Mouse (Mus musculus) splenic B cell, adult 2 months (primary cell): Measurements from ENCODE around the gene Dlgap4.
"Not testable (repeated sequence)": the region's sequence is repeated elsewhere in the genome, so short reads cannot be mapped to it uniquely, and the experiment has no call there.

Experiments
- DNase-seq: peaks from one replicate; pipeline ENCODE4 v3.0.0-alpha.2; 2011; ENCODE audit warnings: low read depth, low spot score
- H3K27me3 ChIP-seq: 2 replicates; pipeline ENCODE4 v1.6.1; 2012; ENCODE audit warnings: mild to moderate bottlenecking, low read length, moderate library complexity, mixed read lengths; ENCODE audit not compliant: control insufficient read depth, poor library complexity, insufficient read depth, severe bottlenecking
- H3K36me3 ChIP-seq: 2 replicates; pipeline ENCODE4 v1.6.1; 2012; ENCODE audit warnings: mild to moderate bottlenecking, low read length, moderate library complexity, mixed read lengths; ENCODE audit not compliant: control insufficient read depth, poor library complexity, insufficient read depth, severe bottlenecking

Gene Dlgap4

DNA sequence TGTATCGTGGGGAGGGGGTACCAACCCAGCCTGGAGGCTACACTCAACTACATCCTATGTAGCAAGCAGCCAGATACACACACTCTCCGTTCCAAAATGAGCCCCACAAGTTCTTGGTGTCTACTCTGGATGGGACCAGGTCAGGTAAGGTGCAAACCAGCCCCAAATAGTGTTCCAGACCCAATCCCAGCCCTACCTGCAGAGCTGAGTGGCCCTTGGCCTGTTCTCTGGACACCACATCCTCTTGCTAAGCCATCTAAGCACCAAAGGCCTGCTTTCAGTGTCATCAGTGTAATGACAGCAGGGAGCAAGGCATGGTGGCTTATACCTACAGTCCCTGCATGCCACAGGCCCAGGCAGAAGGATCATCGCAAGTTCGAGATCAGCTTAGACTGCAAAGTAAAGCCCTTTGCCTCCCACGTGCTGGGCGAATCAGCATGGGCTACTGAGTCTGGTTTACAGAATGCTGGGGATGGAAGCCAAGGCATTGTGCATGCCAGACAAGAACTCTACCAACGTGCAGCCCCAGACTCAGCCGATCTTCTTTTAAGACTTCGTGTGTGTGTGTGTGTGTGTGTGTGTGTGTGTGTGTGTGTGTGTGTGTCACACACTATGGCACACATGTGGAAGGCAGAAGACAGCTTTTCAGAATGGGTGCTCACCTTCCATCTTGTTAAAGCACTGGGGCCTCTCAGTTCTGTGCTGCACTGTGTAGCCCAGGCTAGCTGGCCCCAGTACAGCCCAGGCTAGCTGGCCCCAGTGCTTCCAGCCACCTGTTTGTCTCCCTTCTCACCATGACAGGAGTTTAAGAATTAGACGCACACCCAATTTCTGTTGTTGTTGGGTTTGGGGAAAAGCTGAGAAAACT, 169.2 kb downstream of the Dlgap4 start:
- Histone ChIP-seq H3K36me3 (no peaks in the 10 kb centered on the region), H3K27me3 (no peaks in the 10 kb centered on the region)
- no peak for DNase-seq

DNA sequence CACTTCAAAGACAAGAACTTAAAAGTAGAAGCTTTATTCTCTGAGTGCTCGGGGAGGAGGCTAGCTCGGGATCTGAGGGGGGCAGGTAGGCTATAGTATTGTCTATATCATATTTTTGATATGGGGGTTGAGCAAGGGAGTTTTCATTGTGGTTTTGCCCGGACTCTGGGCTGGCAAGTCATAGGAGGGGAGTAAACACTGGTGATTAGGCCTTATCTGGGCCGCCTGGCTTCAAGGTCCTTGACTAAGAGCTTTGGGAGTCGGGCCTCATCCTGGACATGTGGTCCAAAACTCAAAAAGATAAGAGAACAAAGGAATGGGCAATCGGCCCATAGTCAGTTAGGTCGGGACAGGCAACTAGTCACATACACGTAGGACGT, 169.8 kb downstream of the Dlgap4 start:
- no peaks in the 10 kb centered on the region for H3K36me3 ChIP-seq

DNA sequence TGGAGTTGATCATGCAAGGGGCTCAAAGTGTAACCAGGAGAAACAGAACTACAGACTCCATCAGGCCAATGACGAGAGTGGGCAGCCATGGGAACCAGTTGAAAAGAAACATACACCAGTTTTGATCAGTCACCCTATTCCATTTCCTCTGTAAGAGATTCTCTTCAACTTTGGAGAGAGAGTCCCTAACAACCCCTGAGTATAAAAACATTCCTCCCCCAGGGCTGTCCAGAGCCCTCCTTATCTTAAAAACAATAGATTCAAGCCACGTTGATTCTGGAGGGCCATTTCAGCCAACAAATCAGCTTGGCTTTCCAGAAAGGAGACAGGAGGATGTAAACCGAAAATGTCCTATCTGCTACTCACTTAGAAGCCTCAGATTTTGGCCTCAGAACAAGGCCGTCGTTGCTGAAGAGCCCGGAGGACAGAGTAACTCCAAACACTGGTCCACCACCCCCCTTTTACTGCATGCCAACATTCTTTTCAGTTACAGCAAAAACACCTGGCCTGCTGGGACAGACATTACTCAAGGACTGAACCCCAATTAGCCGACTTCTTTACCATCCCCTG, 170.6 kb downstream of the Dlgap4 start:
- Histone ChIP-seq H3K36me3 (no peaks in the 10 kb centered on the region), H3K27me3 (no peaks in the 10 kb centered on the region)
- DNase-seq: no peak

More for the DNA sequence above, 169.8 kb downstream of the Dlgap4 start:
- DNase-seq: no peak
- H3K27me3 ChIP-seq: no peaks in the 10 kb centered on the region

DNA sequence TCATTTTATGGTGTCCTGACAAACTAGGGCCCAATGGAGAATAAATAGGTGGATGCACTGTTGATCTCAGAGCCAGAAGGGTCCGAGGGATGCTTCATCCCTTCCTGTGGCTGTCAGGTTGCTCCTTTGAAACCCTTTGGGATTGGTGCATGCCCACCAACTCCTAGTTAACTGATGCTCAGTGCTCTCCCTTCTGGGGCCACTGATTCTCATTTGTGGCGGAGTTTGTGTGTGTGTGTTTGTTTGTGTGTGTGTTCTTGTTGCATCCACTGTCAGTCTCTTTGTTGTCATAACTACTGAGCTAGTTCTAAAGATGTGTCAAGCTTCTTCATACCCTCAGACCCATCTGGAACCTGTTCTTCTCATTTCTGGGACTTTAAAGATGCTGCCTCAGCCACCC, 171.4 kb downstream of the Dlgap4 start:
- no peaks in the 10 kb centered on the region for H3K36me3 ChIP-seq
- no peak for DNase-seq
- H3K27me3 ChIP-seq: no peaks in the 10 kb centered on the region

DNA sequence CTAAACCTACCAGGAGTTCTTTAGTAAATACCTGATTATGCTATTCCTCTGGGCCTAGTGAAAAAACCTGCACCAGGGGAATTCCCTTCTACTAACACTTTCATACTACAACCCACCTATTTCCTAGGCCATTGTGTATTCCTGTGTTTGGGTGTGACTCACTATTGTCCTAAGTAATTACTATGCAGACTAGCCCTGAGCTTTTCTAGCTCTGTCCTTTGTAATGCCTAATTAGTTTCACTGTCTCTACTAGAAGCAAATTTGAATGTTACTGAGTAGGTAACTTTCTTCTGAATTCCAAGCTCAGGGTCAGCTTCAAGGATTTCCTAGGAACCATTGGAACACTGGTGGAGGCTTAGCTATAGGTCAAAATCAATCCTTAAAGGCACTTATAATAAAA, 172.9 kb downstream of the Dlgap4 start:
- H3K36me3 ChIP-seq, H3K27me3 ChIP-seq, DNase-seq: not testable (repeated sequence)

DNA sequence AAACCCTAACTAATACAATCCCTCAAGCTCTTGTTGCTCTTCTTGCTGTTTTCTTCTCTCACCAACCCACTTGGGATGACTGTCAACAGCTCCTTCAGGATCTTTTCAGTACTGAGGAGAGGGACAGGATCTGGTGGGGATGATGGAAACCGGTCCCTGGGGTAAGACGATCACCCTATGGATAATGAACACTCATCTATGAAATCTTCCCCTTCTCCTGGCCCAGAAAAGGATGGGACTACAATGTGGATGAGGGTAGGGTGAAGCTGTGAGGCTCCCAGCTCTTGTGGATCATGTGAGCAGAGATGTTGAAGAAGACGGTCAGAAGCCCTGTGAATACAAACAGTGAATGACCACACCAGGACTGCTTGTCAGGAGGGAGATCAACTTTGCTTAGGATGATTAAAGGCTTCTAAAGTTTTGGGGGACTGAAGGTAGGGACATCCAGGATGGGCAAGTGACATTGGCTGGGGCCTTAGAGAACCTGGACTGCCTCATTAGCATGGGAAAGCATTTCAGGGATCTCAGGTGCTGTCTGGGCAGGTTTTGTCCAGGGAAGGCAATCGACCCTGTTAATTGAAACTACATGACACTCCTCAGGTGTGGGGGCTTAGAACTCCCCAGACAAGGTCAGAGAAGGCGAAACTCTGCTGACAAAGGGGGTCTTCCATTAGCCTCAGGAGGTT, 173.7 kb downstream of the Dlgap4 start:
- DNase-seq: no peak
- Histone ChIP-seq H3K36me3 (no peaks in the 10 kb centered on the region), H3K27me3 (no peaks in the 10 kb centered on the region)

DNA sequence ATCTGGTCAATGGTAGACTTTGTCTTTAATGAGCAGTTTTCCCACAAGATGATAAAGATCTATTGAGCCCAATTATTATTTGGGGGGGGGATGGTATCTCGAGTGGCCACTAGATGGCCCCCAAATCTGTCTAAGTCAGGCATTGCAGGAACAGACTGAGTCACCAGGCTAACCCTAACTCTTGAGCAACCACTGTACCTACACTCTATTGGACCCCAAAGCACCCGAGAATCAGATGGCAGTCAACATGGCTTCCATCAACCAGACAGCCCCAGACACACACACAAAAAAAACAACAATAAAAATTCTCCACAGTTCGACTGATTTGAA, 174.2 kb downstream of the Dlgap4 start:
- Histone ChIP-seq H3K27me3 (no peaks in the 10 kb centered on the region), H3K36me3 (no peaks in the 10 kb centered on the region)
- peak; percentile 67 for DNase-seq

DNA sequence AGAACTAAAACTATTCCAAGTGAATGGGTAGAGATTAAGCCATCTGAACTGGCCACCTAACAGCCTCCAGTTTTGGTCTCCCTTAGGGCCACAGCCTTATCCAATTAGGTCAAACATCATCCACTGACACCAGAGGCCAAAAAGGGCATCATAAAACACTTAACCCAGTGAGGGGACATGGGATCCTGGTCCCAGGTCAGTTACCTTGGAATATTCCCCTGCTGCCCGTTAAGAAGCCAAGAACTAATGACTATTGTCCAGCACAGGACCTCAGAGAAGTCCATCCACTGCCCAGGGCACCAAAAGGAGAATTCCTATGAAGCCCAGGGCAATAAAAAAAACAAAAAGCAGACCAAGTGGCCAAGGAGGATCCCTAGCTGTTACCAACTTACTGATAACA, 175.3 kb downstream of the Dlgap4 start:
- Histone ChIP-seq H3K36me3 (no peaks in the 10 kb centered on the region), H3K27me3 (no peaks in the 10 kb centered on the region)
- DNase-seq: no peak

DNA sequence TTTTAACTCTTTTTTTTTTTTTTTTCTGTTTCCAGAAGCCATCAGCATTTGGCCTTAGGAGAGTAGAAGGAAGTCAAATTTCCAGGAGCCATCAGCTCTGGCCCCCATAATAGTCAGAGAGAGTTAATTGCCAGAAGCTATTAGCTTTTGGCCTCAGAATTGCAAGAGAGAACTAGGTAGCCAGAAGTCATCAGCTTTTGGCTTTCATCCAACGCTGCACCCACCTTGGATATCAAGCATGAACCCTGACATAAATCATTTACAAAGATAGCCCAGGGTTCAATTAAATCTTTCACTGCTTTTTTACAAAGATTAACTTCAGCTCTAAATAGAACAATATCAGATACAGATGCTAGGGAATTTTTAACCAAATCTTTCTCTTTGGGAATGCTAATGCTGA, 185.0 kb downstream of the Dlgap4 start:
- no peaks in the 10 kb centered on the region for H3K36me3 ChIP-seq
- H3K27me3 ChIP-seq: no peaks in the 10 kb centered on the region; the same call in 1 of the 2 replicates
- no peak for DNase-seq

DNA sequence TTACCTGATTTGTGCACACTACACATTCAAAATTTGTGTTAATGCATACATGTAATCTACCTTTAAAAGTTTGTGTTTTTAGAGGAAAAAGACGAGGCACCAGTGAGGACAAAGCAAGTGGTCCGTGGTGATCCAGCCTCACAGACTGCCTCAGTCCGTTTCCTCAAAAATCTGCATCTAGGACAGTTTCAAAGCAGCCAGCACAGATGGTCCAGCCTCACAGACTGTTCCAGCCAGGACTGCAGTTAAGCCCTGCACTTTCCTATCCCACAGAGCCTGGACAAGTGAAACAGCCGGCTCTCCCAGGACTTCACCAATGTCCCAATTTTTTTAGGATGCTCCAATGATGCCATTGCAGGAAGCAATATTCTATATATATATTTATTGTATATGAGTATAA, 187.5 kb downstream of the Dlgap4 start:
- Histone ChIP-seq H3K36me3 (no peaks in the 10 kb centered on the region), H3K27me3 (no peaks in the 10 kb centered on the region; the same call in 1 of the 2 replicates)
- DNase-seq: no peak

DNA sequence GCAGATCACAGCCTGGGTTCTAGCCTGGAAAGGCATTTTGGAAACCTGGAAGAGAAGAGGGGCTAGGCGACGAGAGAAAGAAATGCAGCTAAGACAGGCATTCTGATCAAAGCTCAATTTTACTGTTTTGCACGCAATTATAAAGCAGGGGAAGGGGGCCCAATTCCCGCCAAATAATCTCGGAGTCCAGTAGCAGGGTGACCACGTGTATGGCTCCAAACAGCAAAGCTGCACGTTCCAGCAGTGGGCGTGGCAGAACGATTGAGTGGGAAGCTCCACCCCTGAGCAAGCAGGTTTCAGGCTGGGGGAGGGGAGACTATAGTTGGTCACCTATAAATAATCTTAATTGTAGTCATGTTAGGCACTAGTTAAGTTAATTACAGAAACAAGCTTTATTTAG, 188.6 kb downstream of the Dlgap4 start:
- not testable (repeated sequence) for H3K36me3 ChIP-seq, DNase-seq, H3K27me3 ChIP-seq

DNA sequence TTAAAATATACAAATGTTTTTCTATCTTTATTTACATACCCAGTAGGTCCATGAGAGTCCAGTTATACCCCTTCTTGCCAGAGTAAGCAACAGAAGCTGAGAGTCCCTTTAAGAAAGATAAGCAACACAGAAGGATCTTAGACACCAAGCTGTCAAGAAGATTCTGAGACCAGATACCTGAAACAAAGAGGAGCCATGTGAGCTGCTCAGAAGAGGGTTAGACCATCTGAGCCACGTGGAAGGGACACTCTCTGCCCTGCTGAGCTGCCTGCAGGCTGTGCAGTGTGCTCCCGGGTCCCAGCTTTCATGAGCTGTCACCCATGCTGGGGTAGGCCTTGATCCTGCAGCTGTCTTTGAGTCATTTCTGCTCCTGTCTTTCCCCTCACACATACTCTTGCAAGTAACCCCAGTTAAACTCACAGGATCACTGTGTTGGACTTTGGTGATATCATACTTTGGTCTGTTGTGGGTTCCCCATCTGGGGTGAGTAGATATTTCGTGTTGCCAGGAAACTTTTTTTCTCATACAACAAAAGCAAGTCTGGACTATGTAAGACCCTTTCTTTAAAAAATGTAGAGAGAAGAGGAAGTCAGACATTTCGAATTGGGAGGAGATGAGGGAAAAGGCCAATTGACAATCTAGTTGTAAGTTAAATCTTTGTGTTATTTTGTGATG, 190.3 kb downstream of the Dlgap4 start:
- no peak for DNase-seq
- Histone ChIP-seq H3K27me3 (no peaks in the 10 kb centered on the region), H3K36me3 (no peaks in the 10 kb centered on the region)

DNA sequence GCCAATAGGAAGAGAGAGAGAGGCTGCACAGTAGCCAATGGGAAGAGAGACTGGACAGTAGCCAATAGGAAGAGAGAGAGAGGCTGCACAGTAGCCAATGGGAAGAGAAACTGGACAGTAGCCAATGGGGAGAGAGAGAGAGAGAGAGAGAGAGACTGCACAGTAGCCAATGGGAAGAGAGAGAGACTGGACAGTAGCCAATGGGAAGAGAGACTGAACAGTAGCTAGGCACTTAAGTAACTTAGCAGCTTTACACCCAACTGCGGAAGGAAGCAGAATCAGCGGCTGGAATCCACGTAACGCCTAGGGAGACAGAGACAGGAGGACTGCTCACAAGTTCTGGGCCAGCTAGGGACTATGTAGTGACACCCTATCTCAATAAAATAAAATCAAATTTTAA, 191.1 kb downstream of the Dlgap4 start:
- H3K27me3 ChIP-seq: no peaks in the 10 kb centered on the region
- no peaks in the 10 kb centered on the region for H3K36me3 ChIP-seq
- no peak for DNase-seq

DNA sequence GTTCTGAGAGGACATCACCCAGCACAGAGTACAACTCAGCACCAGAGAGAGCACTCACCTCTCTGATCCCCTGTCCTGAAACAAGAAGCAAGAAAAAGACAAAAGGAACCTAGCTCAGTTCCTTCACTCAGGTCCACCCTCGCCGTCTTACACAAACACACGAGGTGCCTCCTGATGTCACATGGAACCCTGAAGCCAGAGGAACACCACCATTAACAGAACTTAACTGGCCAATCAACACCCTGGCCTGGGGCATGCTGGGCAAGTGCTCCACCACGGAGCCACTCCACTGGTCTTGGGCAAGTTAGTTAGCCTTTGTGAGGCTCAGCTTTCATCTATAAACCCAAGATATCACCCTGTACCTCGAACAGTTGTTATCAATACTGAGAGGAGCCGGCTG, 193.4 kb downstream of the Dlgap4 start:
- Histone ChIP-seq H3K27me3 (no peaks in the 10 kb centered on the region), H3K36me3 (no peaks in the 10 kb centered on the region)
- no peak for DNase-seq

DNA sequence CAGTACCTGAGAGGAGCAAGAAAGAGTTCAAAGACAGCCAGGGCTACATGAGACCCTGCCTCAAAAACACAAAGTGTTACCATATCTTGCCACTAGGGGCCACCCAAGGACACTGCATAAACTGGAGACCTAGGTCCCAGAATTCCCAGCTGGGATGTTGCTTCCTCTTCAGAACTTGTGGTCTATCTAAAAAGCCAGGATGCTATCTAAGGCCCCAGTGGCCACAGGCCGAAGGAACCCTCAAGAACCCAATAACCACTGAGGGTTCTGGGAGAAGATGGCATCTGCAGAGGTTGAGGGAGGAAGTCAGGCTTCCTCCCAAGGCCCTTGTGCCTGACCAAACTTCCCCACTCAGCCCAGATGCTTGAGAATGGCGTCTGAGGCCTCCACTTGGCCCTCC, 196.1 kb downstream of the Dlgap4 start:
- Histone ChIP-seq H3K36me3 (no peaks in the 10 kb centered on the region), H3K27me3 (no peaks in the 10 kb centered on the region)
- peak; percentile 63 for DNase-seq
